Mouse (Mus musculus) stomach, postnatal 0 days (tissue): ENCODE results near the gene Hrct1. TPM values are rescaled to one million over a fixed set of nuclear protein-coding genes. Genes with fewer than 3 reads are reported as not detected.
A peak's percentile ranks its signal among the peaks of the same experiment; 100 is the strongest.

Experiments
- ATAC-seq: fragments of 200-750 bp; cut with Nextera tagmentation; 2 replicates; pipeline ENCODE4 v1.8.0; 2017; ENCODE audit not compliant: low FRiP score, low TSS enrichment
- DNase-seq: peaks from one replicate; pipeline ENCODE4 v3.0.0-alpha.2; 2016; ENCODE audit warnings: low spot score
- H3K27ac ChIP-seq: fragments of 300-500 bp; sonication (generic); replicated peaks from 2 replicates; pipeline ENCODE4 v1.5.1; 2014; ENCODE audit warnings: mild to moderate bottlenecking, control low read depth
- H3K27me3 ChIP-seq: fragments of 300-500 bp; sonication (generic); 2 replicates; pipeline ENCODE4 v1.6.1; 2014; ENCODE audit warnings: low read length; ENCODE audit not compliant: control insufficient read depth, insufficient read depth
- H3K36me3 ChIP-seq: fragments of 300-500 bp; sonication (generic); 2 replicates; pipeline ENCODE4 v1.6.1; 2014; ENCODE audit warnings: low read length, mixed read lengths; ENCODE audit not compliant: control insufficient read depth, insufficient read depth
- H3K4me1 ChIP-seq: fragments of 300-500 bp; sonication (generic); replicated peaks from 2 replicates; pipeline ENCODE4 v1.6.1; 2014; ENCODE audit warnings: antibody characterized with exemption; ENCODE audit not compliant: control insufficient read depth, insufficient read depth
- H3K4me2 ChIP-seq: fragments of 300-500 bp; sonication (generic); replicated peaks from 2 replicates; pipeline ENCODE4 v1.6.1; 2014; ENCODE audit warnings: low read depth, mild to moderate bottlenecking, control low read depth, moderate library complexity
- H3K4me3 ChIP-seq: fragments of 300-500 bp; sonication (generic); 2 replicates; pipeline ENCODE4 v1.5.1; 2014; ENCODE audit warnings: low read depth, low read length, control low read depth
- H3K9ac ChIP-seq: fragments of 300-500 bp; sonication (generic); 2 replicates; pipeline ENCODE4 v1.6.1; 2014; ENCODE audit warnings: mild to moderate bottlenecking, low read length, control low read depth, mixed read lengths
- H3K9me3 ChIP-seq: fragments of 300-500 bp; sonication (generic); 2 replicates; pipeline ENCODE4 v1.6.1; 2016; ENCODE audit warnings: low read length; ENCODE audit not compliant: control insufficient read depth
- CTCF ChIP-seq: IDR thresholded peaks from 2 replicates; pipeline ENCODE4 v1.5.1; 2016; ENCODE audit warnings: antibody characterized with exemption, low read depth, mild to moderate bottlenecking, moderate library complexity
- EP300 ChIP-seq: optimal IDR thresholded peaks from 2 replicates; pipeline ENCODE3; 2016; ENCODE audit warnings: antibody characterized with exemption
- WGBS: fragments of 180-500 bp; shearing (Covaris S2); extraction: QIAGEN DNeasy Blood & Tissue Kit; methylation state at CpG from one replicate; pipeline ENCODE4 v1.1.7; 2014; 5-methylcytosine and 5-hydroxymethylcytosine counted together
- polyA plus RNA-seq: library from polyadenylated mRNA; unstranded; fragments of >200 nt; fragmentation: Nextera tagmentation; extraction: Ambion mirVana; gene quantifications from 2 replicates; pipeline ENCODE4 v1.2.1, GENCODE M21; 2015

Hrct1 gene
- polyA plus RNA-seq, 1 experiment from 2014 or later: 7.8 TPM

DNA sequence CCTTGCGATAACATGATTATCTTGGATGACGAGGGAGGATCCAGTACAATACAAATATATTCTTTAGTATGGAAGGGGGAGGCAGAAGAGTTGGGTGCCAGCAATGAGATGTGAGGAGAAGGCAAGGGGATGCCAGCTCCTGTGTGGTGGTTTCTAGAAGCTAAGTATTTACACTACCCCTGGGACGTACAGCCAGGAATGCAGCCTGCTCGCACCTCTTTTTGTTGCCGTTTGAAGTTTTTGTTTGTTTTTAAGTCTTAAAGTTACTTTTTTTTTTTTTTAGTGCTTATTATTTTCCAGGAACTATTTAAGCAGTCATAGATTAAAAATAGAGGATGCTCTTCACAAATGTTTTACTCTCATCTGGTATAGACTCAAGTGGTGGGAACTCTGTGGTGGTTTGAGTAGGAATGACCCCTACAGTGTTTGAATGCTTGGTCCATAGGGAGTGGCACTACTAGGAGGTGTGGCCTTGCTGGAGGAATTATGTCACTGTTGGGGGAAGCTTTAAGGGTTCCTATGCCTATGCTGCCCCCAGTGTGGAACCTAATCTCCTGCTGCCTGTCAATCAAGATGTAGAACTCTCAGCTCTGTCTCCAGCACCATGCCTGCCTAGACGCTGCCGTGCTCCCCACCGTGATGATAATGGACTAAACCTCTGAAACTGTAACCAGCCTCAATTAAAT is 12.1 kb downstream of the Hrct1 start:
- Histone ChIP-seq H3K27me3 (no peaks in the 10 kb centered on the region), H3K9me3 (no peaks in the 10 kb centered on the region), H3K9ac (no peak overlapping the region), H3K4me1 (no peaks in the 10 kb centered on the region; the same call in 1 of the 2 replicates), H3K4me3 (no peak overlapping the region), H3K27ac (no peak overlapping the region), H3K4me2 (no peak overlapping the region), H3K36me3 (no peaks in the 10 kb centered on the region)
- 48% methylated on average over 8 of the region's 8 CpGs for WGBS
- ATAC-seq (peak; percentile 18; the same call in 1 of the 2 replicates), DNase-seq (no peak)
- TF ChIP-seq CTCF (no peak), EP300 (no peak)

DNA sequence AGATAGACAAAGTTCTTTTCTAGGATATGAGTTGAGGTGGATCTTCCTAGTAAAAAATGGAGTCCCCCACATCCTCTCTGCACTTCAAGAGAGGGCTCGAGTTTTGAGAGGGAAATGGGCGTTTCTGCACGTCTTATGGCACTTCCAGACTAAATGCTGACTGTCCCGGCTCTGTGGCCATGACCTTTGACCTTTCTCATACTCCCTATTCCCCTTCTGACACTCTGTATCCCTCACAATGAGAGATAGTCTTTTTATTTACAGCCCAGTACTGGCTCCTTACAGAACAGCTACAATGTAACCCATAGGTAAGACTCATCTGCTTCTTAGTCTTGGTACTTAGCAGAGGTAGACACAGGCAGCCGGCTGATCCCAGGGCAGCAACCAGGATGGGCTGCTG is 14.5 kb downstream of the Hrct1 start:
- DNase-seq: no peak
- no peak overlapping the region for H3K4me2 ChIP-seq
- no peaks in the 10 kb centered on the region for H3K27me3 ChIP-seq
- ATAC-seq: no peak
- H3K4me1 ChIP-seq: no peaks in the 10 kb centered on the region; the same call in 1 of the 2 replicates
- TF ChIP-seq EP300 (no peak), CTCF (no peak)
- 65% methylated on average over 5 of the region's 5 CpGs for WGBS
- H3K9me3 ChIP-seq: no peaks in the 10 kb centered on the region
- H3K27ac ChIP-seq: no peak overlapping the region
- no peaks in the 10 kb centered on the region for H3K36me3 ChIP-seq
- H3K4me3 ChIP-seq: no peak overlapping the region
- H3K9ac ChIP-seq: no peak overlapping the region

DNA sequence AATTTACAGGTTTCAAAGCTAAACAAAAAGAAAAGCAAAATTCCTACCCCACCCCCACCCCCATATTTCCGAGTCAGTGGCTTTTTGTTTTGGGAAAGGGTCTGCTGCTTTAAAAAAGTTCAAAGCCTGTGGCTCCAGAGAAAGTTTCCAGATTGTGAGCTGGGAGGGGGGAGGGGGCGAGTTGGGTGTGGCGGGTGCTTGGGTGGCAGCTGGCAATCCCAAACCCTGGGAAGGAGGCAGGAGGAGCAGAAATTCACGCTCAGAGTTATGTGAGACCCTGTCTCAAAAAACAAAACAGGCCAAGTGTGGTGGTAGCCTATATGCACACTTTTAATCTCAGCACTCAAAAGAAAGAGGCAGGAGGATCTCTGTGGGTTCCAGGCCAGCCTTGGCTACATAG is 15.6 kb downstream of the Hrct1 start:
- Histone ChIP-seq H3K4me1 (no peaks in the 10 kb centered on the region; the same call in 1 of the 2 replicates), H3K4me3 (no peak overlapping the region), H3K27ac (no peak overlapping the region), H3K36me3 (no peaks in the 10 kb centered on the region), H3K9ac (no peak overlapping the region), H3K9me3 (no peaks in the 10 kb centered on the region), H3K27me3 (no peaks in the 10 kb centered on the region), H3K4me2 (no peak overlapping the region)
- WGBS: 37% methylated on average over 4 of the region's 4 CpGs
- no peak for DNase-seq
- TF ChIP-seq CTCF (no peak), EP300 (no peak)
- no peak for ATAC-seq

DNA sequence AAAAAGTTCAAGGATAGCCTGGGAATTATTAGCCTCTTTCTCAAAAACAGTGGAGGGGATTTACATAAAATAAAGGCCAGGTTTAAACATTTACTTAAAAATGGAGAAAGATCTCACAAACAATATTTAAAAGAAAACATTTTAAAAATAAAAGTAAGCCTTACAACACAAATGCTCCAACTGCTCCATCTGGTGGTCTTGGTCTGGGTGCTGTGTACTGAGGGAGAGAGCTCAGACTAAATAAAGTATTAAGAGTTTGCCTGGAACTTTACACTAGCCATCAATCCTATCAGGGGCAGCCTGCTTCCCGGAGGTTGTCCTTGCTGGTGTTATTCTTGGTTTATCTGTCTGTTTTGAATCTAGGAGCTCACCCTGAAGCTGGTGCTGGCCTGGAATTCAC is 16.1 kb downstream of the Hrct1 start:
- no peaks in the 10 kb centered on the region for H3K27me3 ChIP-seq
- 33% methylated on average over 1 of the region's 1 CpGs for WGBS
- H3K4me1 ChIP-seq: no peaks in the 10 kb centered on the region; the same call in 1 of the 2 replicates
- H3K4me3 ChIP-seq: no peak overlapping the region
- no peak overlapping the region for H3K27ac ChIP-seq
- H3K9ac ChIP-seq: no peak overlapping the region
- H3K36me3 ChIP-seq: no peaks in the 10 kb centered on the region
- ATAC-seq: no peak
- DNase-seq: no peak
- no peak overlapping the region for H3K4me2 ChIP-seq
- no peaks in the 10 kb centered on the region for H3K9me3 ChIP-seq
- TF ChIP-seq EP300 (no peak), CTCF (peak; percentile 73)

DNA sequence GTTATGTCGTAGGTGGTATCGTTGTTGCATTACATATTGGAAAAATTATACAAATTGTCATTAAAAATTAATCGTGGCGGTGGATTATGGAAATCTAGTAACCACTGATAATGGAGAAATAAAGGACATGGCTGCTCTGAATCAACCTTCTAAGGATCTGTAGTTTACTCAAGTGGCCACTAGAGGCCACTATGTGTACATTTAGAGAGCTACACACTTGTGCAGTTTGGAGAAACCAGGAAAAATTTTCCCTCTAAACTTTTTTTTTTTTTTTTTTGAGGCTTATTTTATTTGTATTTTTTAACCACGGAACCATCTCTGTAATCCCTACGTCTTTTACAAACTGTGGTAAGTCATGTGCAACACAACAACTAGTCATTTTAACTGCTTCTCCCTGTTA is 18.2 kb downstream of the Hrct1 start:
- peak; percentile 58; the same call in 1 of the 2 replicates for ATAC-seq
- H3K9me3 ChIP-seq: no peaks in the 10 kb centered on the region
- peak; percentile 82 for TF ChIP-seq CTCF
- TF ChIP-seq EP300: no peak
- H3K36me3 ChIP-seq: no peaks in the 10 kb centered on the region
- H3K4me2 ChIP-seq: no peak overlapping the region
- H3K4me3 ChIP-seq: no peak overlapping the region
- no peaks in the 10 kb centered on the region; the same call in 1 of the 2 replicates for H3K4me1 ChIP-seq
- no peak overlapping the region for H3K27ac ChIP-seq
- no peaks in the 10 kb centered on the region for H3K27me3 ChIP-seq
- 8% methylated on average over 6 of the region's 6 CpGs for WGBS
- H3K9ac ChIP-seq: no peak overlapping the region
- DNase-seq: no peak

DNA sequence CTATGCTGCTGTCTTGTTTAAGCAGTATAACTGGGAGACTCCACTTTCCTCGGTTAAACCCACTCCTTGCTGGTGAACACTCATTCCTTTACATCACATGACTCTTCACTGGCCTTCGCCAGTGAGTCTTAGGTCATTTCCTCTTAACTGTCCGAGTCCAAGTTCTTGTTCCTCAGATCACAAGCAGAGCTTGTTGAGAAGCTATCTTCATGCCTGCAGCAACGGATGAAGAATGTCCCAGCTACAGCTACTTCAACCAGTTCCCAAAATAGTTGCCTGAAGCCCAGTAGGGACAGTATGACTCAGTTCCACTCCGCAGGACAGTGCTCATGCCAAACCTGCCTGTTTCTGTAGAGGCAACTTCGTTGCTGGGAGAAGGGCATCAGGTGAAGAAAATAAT is 30.2 kb downstream of the Hrct1 start:
- WGBS: 55% methylated on average over 6 of the region's 6 CpGs
- DNase-seq: no peak

More for the DNA sequence above, 30.2 kb downstream of the Hrct1 start:
- Histone ChIP-seq H3K27ac (no peak overlapping the region), H3K27me3 (no peaks in the 10 kb centered on the region), H3K9ac (no peak overlapping the region), H3K36me3 (no peaks in the 10 kb centered on the region), H3K4me3 (no peak overlapping the region), H3K4me1 (no peaks in the 10 kb centered on the region), H3K9me3 (no peaks in the 10 kb centered on the region), H3K4me2 (no peak overlapping the region)
- ATAC-seq: no peak
- no peak for TF ChIP-seq CTCF
- no peak for TF ChIP-seq EP300
